Mouse (Mus musculus) urinary bladder, postnatal 4 days (tissue): ENCODE results near the gene Rapsn.
"Not testable (repeated sequence)": the region's sequence is repeated elsewhere in the genome, so short reads cannot be mapped to it uniquely, and the experiment has no call there.

Experiments
- DNase-seq, 2 experiments: peaks; one replicate each; pipeline ENCODE4 v3.0.0; 2021 to 2022; ENCODE audit warnings: low spot score in 2 of 2

The Rapsn gene

DNA sequence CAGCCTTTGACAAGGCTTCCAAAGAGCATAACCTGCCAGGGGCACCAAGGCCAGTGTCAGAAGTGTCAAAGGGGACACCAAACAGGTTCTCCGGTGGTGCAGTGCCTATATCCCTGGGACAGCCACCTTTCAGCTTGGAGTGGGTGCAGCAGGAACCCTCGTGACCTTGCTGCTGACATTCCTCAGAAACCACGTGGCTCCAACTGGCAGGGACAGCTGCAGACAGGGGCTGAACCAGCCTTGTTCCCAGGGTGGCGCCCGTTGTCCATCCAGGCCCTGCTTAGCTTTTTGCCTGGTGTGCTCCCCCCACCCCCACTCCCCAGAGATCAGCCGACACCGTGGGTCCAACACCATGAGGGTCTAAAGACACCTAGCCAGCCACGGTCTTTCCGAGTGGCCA lies at the start of gene Rapsn:
Gene Rapsn, plus strand, starts transcription at position 236 of the 400 bp plus-strand sequence.
- no peak for DNase-seq

DNA sequence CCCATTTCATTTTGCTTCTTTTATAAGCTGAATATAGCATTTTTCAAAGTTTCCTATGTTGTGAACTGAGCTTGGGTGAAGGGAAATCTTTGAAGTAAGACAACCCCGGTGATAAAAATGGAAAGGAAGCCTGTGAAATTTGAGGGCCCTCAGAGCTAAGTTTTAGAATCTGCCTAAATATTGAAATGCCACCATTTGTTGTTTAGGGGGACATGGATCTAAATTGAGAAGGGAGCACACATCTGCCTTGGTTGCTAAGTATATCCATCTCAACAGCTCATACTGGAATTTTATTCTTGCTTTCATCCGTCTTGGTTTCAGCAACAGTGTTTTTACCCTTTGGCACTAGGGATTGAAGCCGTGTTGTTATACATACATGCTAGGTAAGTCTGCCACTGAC lies 49.4 kb upstream of the Rapsn start:
- DNase-seq = no peak

DNA sequence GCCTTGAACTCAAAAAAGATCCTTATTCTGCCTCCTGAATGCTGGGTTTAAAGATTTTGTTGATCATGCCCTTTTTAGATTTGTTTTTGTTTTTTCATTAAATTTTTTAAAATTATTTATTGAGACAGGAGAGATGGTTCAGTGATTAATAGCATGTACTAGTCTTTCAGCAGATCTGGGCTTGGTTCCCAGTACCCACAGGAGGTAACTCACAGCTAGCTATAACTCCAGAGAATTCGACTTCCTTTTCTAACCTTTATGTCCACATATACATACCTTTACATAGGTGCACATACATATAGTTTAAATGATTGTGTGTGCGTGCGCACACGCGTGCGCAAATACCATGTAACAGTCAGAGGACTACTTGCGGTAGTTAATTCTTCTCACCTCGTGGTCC lies 26.9 kb upstream of the Rapsn start:
- DNase-seq = no peak

DNA sequence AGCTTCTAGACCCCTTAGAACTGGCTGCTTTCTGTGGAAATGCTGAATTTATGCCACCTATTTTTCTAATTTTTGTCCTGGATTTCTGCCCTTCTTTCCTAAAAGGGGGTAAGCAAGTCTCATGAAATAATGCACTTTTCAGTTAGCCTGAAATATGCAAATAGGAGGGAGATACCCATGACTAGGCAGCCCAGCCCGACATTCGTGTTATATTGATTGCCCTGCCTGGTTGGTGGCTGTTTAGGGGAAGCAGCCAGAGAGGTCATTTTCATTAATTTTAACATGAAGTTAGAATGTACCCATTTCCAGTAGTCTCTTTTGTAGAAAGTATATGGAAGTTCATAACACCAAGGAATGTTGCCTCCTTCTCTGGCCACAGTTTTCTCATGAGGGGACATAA lies 21.5 kb upstream of the Rapsn start:
- DNase-seq = no peak

DNA sequence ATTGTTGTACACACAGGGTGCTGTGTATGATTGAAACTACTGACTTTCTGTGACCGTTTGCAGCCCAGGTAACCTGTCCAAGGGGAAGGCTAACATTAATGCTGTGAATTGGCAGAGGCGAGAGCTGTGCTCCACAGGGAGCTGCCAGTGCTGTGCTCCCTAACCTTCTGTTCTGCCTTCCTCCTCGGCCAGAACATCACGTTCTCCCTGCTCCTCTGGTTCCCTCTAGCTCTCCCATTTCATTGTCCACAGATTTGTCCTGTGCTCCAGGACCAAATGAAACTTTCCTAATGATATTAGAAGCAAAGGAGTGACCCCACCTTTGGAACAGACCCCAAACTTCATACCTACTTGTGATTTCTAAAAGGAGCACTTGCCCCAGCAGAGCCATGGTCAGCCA lies 20.0 kb upstream of the Rapsn start:
- no peak for DNase-seq

DNA sequence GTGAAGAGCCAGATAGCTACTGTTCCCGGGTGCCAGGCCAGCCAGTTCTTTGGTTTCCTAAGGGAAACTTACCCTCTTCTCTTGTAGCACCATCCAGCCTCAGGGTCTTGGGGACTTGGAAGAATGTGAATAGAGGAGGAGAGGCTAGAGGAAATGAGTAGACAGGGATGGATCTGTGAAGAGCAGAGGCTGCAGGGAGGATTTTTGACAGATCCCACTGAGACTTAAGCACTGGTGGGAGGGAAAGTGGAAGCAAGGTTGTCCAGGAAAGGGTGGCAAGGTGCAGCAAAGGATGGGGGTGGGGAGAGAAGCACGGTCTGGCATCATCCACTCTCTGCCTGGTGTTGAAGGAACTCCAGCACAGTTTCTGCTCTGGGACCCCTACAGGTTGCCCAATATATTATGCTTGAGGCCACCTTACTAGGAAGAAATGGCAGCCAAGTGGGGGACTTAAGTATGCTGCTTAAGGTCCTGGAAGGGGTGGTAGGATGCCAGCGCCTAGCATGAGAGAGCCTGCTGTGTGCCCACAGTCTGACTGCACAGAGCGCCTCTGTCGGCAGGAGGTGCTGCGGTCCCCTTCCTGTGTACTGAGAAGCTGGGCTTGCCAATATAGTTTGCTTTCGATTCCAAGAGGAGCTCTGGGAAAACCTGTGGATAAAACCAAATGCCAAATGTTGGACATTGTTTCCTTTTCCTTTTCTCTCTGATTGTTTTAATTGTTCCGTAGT lies 17.2 kb upstream of the Rapsn start:
- no peak for DNase-seq

DNA sequence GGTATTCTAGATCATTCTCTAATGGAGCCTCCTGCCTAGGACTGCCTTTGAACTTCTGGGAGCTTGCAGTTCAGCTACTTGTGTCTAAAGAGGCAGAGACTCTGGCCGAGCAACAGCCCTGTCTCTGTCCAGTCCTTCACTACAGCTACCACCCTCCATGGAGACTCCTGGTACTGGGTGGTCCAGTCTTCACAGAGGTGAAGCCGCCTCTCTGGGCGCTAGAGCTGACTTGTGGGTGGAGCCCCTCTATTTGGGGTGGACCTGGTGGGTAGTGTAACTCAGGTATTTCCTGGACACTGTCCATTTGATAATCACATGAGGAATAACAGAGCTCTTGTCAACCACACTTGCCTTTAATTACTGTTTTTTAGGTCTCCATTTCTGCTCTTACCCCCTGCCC lies 15.5 kb upstream of the Rapsn start:
- no peak for DNase-seq

DNA sequence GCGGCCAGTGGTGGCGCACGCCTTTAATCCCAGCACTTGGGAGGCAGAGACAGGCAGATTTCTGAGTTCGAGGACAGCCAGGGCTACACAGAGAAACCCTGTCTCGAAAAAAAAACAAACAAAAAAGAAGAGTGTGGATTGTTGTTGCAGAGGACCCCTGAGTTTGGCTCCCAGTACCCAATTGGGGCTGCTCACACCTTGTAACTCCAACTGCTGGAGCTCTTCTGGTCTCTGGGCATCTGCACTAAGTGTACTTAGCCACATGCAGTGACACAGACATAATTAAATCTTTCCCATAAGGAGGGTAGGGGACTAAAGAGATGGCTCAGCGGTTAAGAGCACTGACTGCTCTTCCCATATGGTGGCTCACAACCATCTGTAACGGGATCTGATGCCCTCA lies 13.2 kb upstream of the Rapsn start:
- DNase-seq = not testable (repeated sequence)

DNA sequence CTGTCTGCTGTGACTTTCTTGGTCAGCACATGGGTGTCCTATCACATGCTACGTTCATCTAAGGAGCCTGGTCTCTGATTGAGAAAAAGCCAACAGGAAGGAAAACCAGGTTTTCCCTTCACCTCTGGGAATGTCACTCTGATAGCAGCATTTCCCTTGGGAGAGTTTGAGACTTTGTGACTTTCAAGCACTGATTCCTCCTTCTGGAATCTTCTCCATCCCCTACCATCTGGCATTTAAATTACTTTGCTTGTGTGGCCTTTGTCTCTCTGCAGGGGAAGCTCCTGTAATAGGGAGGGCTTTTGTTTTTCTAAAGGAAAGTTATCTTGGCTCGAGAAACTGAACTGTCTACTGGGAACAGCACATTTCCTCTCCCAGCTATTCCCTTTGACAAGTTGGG lies 12.3 kb upstream of the Rapsn start:
- DNase-seq = no peak

DNA sequence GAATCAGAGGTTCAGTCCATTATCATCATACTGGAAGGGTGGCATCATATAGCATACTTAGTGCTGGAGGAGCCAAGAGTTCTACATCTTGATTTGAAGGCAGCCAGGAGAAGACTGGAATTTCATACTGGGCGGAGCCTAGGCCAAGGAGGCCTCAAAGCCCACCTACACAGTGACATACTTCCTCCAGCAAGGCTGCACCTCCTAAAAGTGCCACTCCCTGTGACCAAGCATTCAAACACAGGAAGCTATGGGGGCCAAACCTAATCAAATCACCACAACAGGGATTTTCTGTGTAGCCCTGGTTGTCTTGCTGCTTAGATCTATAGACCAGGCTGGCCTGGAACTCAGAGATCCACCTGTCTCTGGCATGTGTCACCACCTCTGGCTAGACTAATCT lies 11.5 kb upstream of the Rapsn start:
- DNase-seq = no peak

DNA sequence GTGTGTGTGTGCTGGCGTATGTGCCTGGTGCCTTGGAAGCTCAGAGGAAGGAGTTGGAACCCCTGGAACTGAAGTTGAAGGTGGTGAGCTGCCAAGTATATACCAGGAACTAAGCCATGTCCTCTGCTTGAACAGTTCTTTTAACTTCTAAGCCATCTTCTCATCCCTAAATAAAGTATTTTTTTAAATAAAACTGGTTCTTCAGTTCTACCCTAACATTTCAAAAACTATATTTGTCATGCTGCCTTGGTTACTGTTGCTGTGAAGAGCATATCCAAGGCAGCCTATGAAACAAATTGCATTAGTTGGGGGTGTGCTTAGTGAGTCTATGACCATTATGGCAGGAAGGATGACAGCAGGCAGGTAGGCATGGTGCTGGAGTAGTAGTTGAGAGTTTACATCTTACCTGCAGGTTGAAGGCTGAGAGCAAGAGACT lies 10.3 kb upstream of the Rapsn start:
- DNase-seq = no peak

DNA sequence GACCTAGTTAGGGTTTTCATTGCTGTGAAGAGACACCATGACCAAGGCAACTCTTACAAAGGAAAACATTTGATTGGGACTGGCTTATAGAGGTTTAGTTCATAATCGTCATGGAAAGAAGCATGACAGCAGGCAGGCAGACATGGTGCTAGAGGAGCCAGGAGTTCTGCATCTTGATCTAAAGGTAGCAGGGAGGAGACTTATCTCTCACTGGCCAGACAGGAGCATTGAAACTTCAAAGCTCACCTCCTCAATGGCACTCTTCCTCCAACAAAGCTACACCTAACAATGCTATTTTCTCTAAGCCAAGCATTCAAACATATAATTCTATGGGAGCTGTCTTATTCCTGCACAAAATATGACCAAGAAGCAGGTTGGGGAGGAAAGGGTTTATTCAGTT lies 8.9 kb upstream of the Rapsn start:
- no peak for DNase-seq

DNA sequence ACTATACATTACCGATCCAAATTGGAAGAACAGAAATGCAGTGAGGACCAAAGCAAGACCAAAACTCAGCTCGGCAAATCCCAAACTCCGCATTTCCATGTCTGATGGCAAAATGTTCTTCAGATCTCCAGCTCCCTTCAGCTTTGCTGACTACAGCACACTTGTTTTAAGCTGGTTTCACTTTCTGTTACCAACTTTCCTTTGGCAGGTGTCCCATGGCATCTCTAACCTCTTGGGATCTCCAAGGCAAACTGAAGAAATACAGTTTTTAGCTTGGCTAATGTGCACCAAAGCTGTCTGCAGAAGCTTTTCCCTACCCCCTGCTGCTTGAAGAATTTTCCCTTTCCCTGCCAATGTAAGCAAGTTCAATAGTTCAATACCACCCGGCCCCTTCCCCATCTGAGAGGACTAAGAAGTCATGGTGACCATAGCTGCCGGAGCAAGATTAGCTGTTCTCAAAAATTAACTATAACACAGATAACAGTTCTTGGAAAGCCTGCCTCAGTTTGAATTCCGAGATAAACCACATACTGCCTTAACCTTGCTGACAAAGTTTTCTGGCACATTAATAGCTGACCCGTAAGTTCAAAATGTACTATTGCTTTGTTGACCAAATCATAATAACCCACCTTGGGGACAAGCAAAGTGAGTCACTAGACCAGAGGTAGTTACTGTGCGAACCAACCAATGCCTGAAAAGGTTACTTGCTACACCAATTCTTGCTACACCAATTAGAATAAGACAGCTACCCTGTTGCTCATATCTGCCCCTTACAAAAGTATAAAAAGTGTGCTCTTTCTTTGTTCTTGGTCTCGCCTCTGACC lies 7.8 kb upstream of the Rapsn start:
- no peak for DNase-seq

DNA sequence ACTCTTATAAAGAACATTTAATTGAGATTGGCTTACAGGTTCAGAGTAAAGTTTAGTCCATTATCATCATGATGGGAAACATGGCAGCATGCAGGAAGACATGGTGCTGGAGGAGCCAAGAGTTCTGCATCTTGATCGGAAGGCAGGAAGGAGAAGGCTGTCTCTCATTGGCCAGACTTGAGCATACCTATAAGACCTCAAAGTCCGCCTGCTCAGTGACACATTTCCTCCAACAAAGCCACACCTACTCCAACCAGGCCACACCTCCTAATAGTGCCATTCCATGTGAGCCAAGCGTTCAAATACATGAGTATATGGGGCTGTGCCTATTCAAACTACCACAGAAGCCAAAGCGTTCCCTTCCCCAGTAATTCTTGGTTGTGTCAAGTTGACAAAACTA lies 4.2 kb upstream of the Rapsn start:
- no peak for DNase-seq

DNA sequence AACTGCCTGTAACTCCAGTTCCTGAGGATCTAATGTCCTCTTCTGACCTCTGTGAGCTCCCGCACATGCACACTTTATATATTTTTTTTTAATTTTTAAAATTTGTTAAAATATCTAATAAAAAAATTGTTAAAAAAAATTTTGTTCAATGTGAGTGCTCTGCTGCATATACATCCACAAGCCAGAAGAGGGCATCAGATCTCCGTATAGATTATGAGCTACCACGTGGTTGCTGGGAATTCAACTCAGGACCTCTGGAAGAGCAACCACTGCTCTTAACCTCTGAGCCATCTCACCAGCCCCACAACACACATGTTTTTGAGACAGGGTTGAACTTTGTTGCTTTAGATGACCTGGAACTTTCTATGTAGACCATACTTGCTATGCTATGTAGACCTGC lies 2.4 kb upstream of the Rapsn start:
- DNase-seq = no peak

DNA sequence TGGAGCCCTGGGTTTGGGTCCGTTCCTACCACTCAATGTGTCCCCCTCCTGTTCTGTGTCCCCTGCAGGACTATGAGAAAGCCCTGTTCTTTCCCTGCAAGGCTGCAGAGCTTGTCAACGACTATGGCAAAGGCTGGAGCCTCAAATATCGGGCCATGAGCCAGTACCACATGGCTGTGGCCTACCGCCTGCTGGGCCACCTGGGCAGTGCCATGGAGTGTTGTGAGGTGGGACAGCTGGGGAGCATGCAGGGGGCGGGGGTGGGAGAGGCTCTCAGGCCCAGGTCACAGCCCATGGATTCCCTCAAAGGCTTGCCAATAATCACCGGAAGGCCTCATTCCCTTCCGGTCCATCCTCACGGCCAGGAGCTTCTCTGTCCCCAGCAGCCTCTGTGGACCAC lies 6.4 kb downstream of the Rapsn start:
- no peak for DNase-seq

DNA sequence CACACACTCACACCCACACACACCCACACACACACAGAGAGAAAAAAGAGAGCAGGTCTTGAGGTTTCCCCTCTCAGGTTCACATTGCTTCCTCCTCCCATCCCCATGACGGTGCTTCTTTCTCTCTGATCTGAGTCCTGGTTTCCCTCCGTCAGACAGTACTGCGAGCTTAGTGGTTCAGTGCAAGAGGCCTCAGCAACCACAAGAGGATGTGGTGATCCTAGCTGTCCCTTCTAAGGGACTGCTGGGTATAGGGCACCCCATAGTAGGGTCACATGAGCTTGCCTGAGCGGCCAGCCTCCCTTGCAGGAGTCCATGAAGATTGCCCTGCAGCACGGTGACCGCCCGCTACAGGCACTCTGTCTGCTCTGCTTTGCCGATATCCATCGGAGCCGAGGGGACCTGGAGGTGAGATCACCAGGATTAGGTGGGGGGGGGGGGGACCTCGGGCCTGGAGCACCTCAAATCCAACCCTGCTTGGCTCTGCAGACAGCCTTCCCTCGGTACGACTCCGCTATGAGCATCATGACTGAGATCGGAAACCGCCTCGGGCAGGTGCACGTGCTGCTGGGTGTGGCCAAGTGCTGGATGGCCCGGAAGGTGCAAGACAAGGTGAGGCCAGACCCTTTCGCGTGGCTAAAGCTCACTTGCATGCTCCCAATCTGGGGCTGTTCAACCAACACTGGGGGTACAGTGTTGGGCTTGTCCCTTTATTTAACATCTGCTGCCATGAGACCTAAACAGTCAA lies 7.4 kb downstream of the Rapsn start:
- no peak for DNase-seq

DNA sequence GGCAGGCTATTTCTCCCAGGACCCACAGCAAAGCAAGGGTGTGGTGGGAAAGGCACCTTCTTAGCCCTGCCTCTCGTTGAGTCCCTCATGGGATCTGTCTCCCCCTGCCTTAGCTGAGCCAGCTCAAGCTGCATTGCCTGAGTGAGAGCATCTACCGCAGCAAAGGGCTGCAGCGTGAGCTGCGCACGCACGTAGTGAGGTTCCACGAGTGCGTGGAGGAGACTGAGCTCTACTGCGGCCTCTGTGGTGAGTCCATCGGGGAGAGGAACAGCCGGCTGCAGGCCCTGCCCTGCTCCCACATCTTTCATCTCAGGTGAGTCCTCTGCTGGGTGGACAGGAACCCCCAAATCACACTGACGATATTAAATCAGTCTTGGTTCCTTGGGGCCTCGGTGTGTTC lies 9.3 kb downstream of the Rapsn start:
- no peak for DNase-seq

DNA sequence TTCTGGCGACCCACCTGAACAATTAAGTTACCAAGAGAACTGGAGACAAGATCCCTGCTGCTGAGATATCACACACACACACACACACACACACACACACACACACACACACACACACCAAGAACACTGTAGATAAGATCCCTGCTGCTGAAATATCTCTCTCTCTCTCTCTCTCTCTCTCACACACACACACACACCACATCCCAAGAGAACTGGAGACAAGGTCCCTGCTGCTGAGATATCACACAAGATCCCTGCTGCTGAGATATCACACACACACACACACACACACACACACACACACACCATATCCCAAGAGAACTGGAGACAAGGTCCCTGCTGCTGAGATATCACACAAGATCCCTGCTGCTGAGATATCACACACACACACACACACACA lies 10.4 kb downstream of the Rapsn start:
- not testable (repeated sequence) for DNase-seq

DNA sequence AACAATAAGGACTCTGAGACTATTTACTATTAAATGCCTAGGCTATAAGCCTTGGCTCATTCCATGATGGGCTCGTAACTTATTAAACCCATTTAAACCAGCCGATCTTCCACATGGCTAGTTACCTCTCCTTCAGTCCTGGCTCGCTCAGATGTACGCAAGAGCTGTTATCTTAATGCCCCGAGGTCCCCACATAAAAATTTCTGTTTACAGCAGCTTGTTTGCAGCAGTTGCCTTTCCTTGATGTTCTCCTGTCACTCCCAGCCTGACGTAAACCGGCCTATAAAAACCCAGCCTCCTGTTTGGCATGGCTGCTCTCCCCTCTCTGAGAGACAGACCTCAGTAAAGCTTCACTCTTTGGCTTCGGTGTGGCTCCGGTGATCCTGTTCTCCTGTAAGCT lies 11.9 kb downstream of the Rapsn start:
- DNase-seq = no peak

DNA sequence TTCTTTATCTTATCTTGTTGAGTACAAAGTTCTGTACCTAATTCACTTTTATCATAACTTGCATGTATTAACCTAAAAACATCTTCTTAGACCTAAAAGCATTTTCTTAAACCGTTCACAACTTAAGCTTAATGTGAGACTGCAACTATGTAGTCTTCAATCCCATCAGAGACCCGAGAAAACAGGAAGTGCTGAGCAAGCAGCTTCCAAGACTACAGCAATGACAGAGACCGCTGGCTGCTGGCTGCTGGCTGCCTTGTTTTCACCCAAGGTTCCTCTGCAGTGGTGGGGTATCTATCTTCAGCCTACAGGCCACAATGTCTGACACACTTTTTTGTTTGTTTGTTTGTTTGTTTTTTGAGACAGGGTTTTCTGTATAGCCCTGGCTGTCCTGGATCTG lies 16.5 kb downstream of the Rapsn start:
- DNase-seq = no peak

DNA sequence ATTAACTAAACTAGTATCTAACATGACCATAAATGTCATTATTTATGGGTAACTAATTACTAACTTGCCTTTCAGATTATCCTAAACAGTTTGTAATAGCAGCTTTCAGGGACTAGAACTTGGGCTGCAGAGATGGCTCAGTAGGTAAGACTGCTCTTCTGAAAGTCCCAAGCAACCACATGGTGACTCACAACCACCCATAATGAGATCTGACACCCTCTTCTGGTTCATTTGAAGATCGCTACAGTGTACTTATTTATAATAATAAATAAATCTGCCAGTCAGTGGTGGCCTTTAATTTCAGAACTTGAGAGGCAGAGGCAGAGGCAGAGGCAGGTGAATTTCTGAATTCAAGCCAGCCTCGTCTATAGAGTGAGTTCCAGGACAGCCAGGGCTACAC lies 17.3 kb downstream of the Rapsn start:
- no peak for DNase-seq
